Mouse (Mus musculus) left cerebral cortex, postnatal 14 days (tissue): ENCODE data around the gene Gm11639. TPM values are rescaled to one million over a fixed set of nuclear protein-coding genes. Genes with fewer than 3 reads are reported as not detected.

Source experiments
- DNase-seq, 2 experiments: peaks; one replicate each; pipeline ENCODE4 v3.0.0; 2021 to 2022; ENCODE audit warnings: low spot score in 2 of 2, mixed read lengths in 1 of 2
- intact Hi-C: fragments of 180-260 bp; cut with DNase I; formaldehyde crosslinking; loops from one replicate; pipeline ENCODE4 v1.15.1; 2025
- total RNA-seq, 2 experiments: library from RNA; stranded (reverse); gene quantifications; 2 replicates each; pipeline ENCODE4 v1.2.3; 2021

Gm11639 gene
- total RNA-seq, 2 experiments from 2014 or later: 0.97 to 1.2 TPM

GRCm38 (mm10) chr11:104674768-104675167 lies 10.7 kb upstream of the Gm11639 start:
- DNase-seq: no peak
- intact Hi-C loops: no loop called here

GRCm38 (mm10) chr11:104693235-104693634 lies 7.7 kb downstream of the Gm11639 start:
- intact Hi-C loops: no loop called here
- DNase-seq: peak in 1 of 2 experiments; percentile 21

- intact Hi-C loops: no loop called here
- DNase-seq: no peak
These were observed 18.6 kb downstream of the Gm11639 start for GRCm38 (mm10) chr11:104704097-104704496.

GRCm38 (mm10) chr11:104707084-104707483 lies 21.6 kb downstream of the Gm11639 start:
- intact Hi-C loops: no loop called here
- DNase-seq: no peak

- intact Hi-C loops: no loop called here
- DNase-seq: no peak
These were observed 59.6 kb downstream of the Gm11639 start for GRCm38 (mm10) chr11:104744995-104745568.

- intact Hi-C loops: loop anchor here (5.0 kb wide), 1 partner anchor 357 kb away; no protein-coding TSS in a partner anchor
- DNase-seq: no peak
These were observed 80.3 kb downstream of the Gm11639 start for GRCm38 (mm10) chr11:104765762-104766161.

- intact Hi-C loops: loop anchor here (5.0 kb wide), 1 partner anchor 355 kb away; no protein-coding TSS in a partner anchor
- DNase-seq: no peak
These were observed 81.6 kb downstream of the Gm11639 start for GRCm38 (mm10) chr11:104767068-104767467.

- peak; percentile 29 to 53 for DNase-seq
- intact Hi-C loops: loop anchor here (2.0 to 5.0 kb wide), 2 partner anchors 177 to 354 kb away; no protein-coding TSS in a partner anchor
These were observed 82.6 kb downstream of the Gm11639 start for GRCm38 (mm10) chr11:104768072-104768471.

- DNase-seq: no peak
- intact Hi-C loops: no loop called here
These were observed 93.3 kb downstream of the Gm11639 start for GRCm38 (mm10) chr11:104778796-104779195.

- intact Hi-C loops: no loop called here
- no peak for DNase-seq
These were observed 259.2 kb downstream of the Gm11639 start for GRCm38 (mm10) chr11:104944723-104945122.

- intact Hi-C loops: no loop called here
- no peak for DNase-seq
These were observed 266.8 kb downstream of the Gm11639 start for GRCm38 (mm10) chr11:104952349-104952748.

- intact Hi-C loops: no loop called here
- DNase-seq: no peak
These were observed 282.4 kb downstream of the Gm11639 start for GRCm38 (mm10) chr11:104967862-104968261.

GRCm38 (mm10) chr11:104968388-104968787 lies 282.9 kb downstream of the Gm11639 start:
- intact Hi-C loops: no loop called here
- DNase-seq: no peak

- intact Hi-C loops: no loop called here
- no peak for DNase-seq
These were observed 285.8 kb downstream of the Gm11639 start for GRCm38 (mm10) chr11:104971322-104971721.

GRCm38 (mm10) chr11:104972480-104972879 lies 287.0 kb downstream of the Gm11639 start:
- intact Hi-C loops: no loop called here
- DNase-seq: no peak

- intact Hi-C loops: no loop called here
- no peak for DNase-seq
These were observed 292.5 kb downstream of the Gm11639 start for GRCm38 (mm10) chr11:104977976-104978375.

- intact Hi-C loops: no loop called here
- DNase-seq: no peak
These were observed 296.0 kb downstream of the Gm11639 start for GRCm38 (mm10) chr11:104981342-104982055.

GRCm38 (mm10) chr11:105009232-105009631 lies 323.7 kb downstream of the Gm11639 start:
- intact Hi-C loops: no loop called here
- no peak for DNase-seq

- DNase-seq: no peak
- intact Hi-C loops: no loop called here
These were observed 335.6 kb downstream of the Gm11639 start for GRCm38 (mm10) chr11:105021071-105021470.

- intact Hi-C loops: no loop called here
- DNase-seq: no peak
These were observed 343.3 kb downstream of the Gm11639 start for GRCm38 (mm10) chr11:105028744-105029348.

- intact Hi-C loops: no loop called here
- DNase-seq: no peak
These were observed 344.0 kb downstream of the Gm11639 start for GRCm38 (mm10) chr11:105029525-105029924.
